Mouse (Mus musculus) midbrain, embryonic 13.5 days (tissue): ENCODE data around the gene 1700012B07Rik. TPM values are rescaled to one million over a fixed set of nuclear protein-coding genes. Genes with fewer than 3 reads are reported as not detected.

Experiments used
- ATAC-seq: fragments of 200-750 bp; cut with Nextera tagmentation; 2 replicates; pipeline ENCODE4 v1.8.0; 2017; ENCODE audit warnings: mild to moderate bottlenecking, moderate TSS enrichment, moderate library complexity
- H3K27ac ChIP-seq: fragments of 300-500 bp; sonication (generic); 2 replicates; pipeline ENCODE4 v1.5.1; 2015; ENCODE audit warnings: inconsistent platforms, mild to moderate bottlenecking, moderate library complexity
- H3K27me3 ChIP-seq: fragments of 300-500 bp; sonication (generic); 2 replicates; pipeline ENCODE4 v1.6.1; 2015; ENCODE audit warnings: mild to moderate bottlenecking, inconsistent platforms
- H3K36me3 ChIP-seq: fragments of 300-500 bp; sonication (generic); 2 replicates; pipeline ENCODE4 v1.6.1; 2015; ENCODE audit warnings: mild to moderate bottlenecking, inconsistent platforms
- H3K4me1 ChIP-seq: fragments of 300-500 bp; sonication (generic); replicated peaks from 2 replicates; pipeline ENCODE4 v1.6.1; 2015; ENCODE audit warnings: inconsistent platforms
- H3K4me2 ChIP-seq: fragments of 300-500 bp; sonication (generic); replicated peaks from 2 replicates; pipeline ENCODE4 v1.6.1; 2015; ENCODE audit warnings: moderate library complexity, mild to moderate bottlenecking, inconsistent platforms
- H3K4me3 ChIP-seq: fragments of 300-500 bp; sonication (generic); replicated peaks from 2 replicates; pipeline ENCODE4 v1.5.1; 2015; ENCODE audit warnings: mild to moderate bottlenecking, inconsistent platforms
- H3K9ac ChIP-seq: fragments of 300-500 bp; sonication (generic); replicated peaks from 2 replicates; pipeline ENCODE4 v1.6.1; 2015; ENCODE audit warnings: mild to moderate bottlenecking, inconsistent platforms
- H3K9me3 ChIP-seq: fragments of 300-500 bp; sonication (generic); 2 replicates; pipeline ENCODE4 v1.6.1; 2016; ENCODE audit warnings: mild to moderate bottlenecking, inconsistent platforms
- WGBS: fragments of 180-500 bp; shearing (Covaris S2); methylation state at CpG from one replicate; pipeline ENCODE4 v1.1.7; 2015; 5-methylcytosine and 5-hydroxymethylcytosine counted together
- polyA plus RNA-seq: library from polyadenylated mRNA; unstranded; fragments of >200 nt; fragmentation: Nextera tagmentation; extraction: Ambion mirVana; gene quantifications from 2 replicates; pipeline ENCODE4 v1.2.1, GENCODE M21; 2015

Gene 1700012B07Rik
- polyA plus RNA-seq, 1 experiment from 2014 or later: not detected

- no peak overlapping the region for H3K4me3 ChIP-seq
- H3K27me3 ChIP-seq: no peaks in the 10 kb centered on the region
- no peaks in the 10 kb centered on the region for H3K36me3 ChIP-seq
- 82% methylated on average over 5 of the region's 5 CpGs for WGBS
- 0 out of 2 replicates have a peak, but pooled peaks cover 2% of the 10 kb centered on the region for H3K4me1 ChIP-seq
- H3K27ac ChIP-seq: no peak overlapping the region
- H3K9ac ChIP-seq: no peak overlapping the region
- H3K9me3 ChIP-seq: no peaks in the 10 kb centered on the region
- H3K4me2 ChIP-seq: no peak overlapping the region
- ATAC-seq: no peak
Observed at GRCm38 (mm10) chr11:109830368-109830767, 2.5 kb upstream of the 1700012B07Rik start.

- Histone ChIP-seq H3K27me3 (no peaks in the 10 kb centered on the region), H3K4me1 (no peaks in the 10 kb centered on the region), H3K9ac (no peak overlapping the region), H3K36me3 (no peaks in the 10 kb centered on the region), H3K9me3 (no peaks in the 10 kb centered on the region), H3K4me2 (no peak overlapping the region), H3K4me3 (no peak overlapping the region), H3K27ac (no peak overlapping the region)
- no peak for ATAC-seq
- WGBS: 87% methylated on average over 6 of the region's 6 CpGs
Observed at GRCm38 (mm10) chr11:109822280-109822679, 5.6 kb downstream of the 1700012B07Rik start.

GRCm38 (mm10) chr11:109817405-109817804 is 10.4 kb downstream of the 1700012B07Rik start:
- Histone ChIP-seq H3K4me2 (no peak overlapping the region), H3K27ac (no peak overlapping the region), H3K4me3 (no peak overlapping the region), H3K4me1 (no peaks in the 10 kb centered on the region), H3K36me3 (no peaks in the 10 kb centered on the region), H3K9me3 (no peaks in the 10 kb centered on the region), H3K27me3 (no peaks in the 10 kb centered on the region), H3K9ac (no peak overlapping the region)
- no peak for ATAC-seq
- 89% methylated on average over 3 of the region's 3 CpGs for WGBS

GRCm38 (mm10) chr11:109816911-109817310 is 10.9 kb downstream of the 1700012B07Rik start:
- H3K27me3 ChIP-seq: no peaks in the 10 kb centered on the region
- no peak overlapping the region for H3K4me2 ChIP-seq
- H3K4me1 ChIP-seq: no peaks in the 10 kb centered on the region
- H3K4me3 ChIP-seq: no peak overlapping the region
- no peak overlapping the region for H3K27ac ChIP-seq
- no peak overlapping the region for H3K9ac ChIP-seq
- 82% methylated on average over 1 of the region's 1 CpGs for WGBS
- no peaks in the 10 kb centered on the region for H3K36me3 ChIP-seq
- ATAC-seq: no peak
- H3K9me3 ChIP-seq: no peaks in the 10 kb centered on the region

GRCm38 (mm10) chr11:109811721-109812120 is 16.1 kb downstream of the 1700012B07Rik start:
- Histone ChIP-seq H3K27me3 (no peaks in the 10 kb centered on the region), H3K4me1 (no peaks in the 10 kb centered on the region), H3K36me3 (no peaks in the 10 kb centered on the region), H3K9me3 (no peaks in the 10 kb centered on the region), H3K9ac (no peak overlapping the region), H3K27ac (no peak overlapping the region), H3K4me2 (no peak overlapping the region), H3K4me3 (no peak overlapping the region)
- no peak for ATAC-seq
- 79% methylated on average over 2 of the region's 2 CpGs for WGBS

- no peak overlapping the region for H3K4me3 ChIP-seq
- H3K9me3 ChIP-seq: no peaks in the 10 kb centered on the region
- no peak overlapping the region for H3K27ac ChIP-seq
- no peaks in the 10 kb centered on the region for H3K4me1 ChIP-seq
- H3K27me3 ChIP-seq: no peaks in the 10 kb centered on the region
- no peak overlapping the region for H3K4me2 ChIP-seq
- no peak overlapping the region for H3K9ac ChIP-seq
- no peak for ATAC-seq
- H3K36me3 ChIP-seq: no peaks in the 10 kb centered on the region
- WGBS: 73% methylated on average over 4 of the region's 4 CpGs
Observed at GRCm38 (mm10) chr11:109809175-109809855, 18.5 kb downstream of the 1700012B07Rik start.

- no peak for ATAC-seq
- Histone ChIP-seq H3K27me3 (no peaks in the 10 kb centered on the region), H3K9ac (no peak overlapping the region), H3K4me3 (no peak overlapping the region), H3K9me3 (no peaks in the 10 kb centered on the region), H3K27ac (no peak overlapping the region), H3K36me3 (no peaks in the 10 kb centered on the region), H3K4me2 (no peak overlapping the region), H3K4me1 (no peaks in the 10 kb centered on the region)
- WGBS: 57% methylated on average over 1 of the region's 1 CpGs
Observed at GRCm38 (mm10) chr11:109801515-109801914, 26.3 kb downstream of the 1700012B07Rik start.

- Histone ChIP-seq H3K4me1 (no peaks in the 10 kb centered on the region), H3K9ac (no peak overlapping the region), H3K4me2 (no peak overlapping the region), H3K36me3 (no peaks in the 10 kb centered on the region), H3K27ac (no peak overlapping the region), H3K9me3 (no peaks in the 10 kb centered on the region), H3K27me3 (no peaks in the 10 kb centered on the region), H3K4me3 (no peak overlapping the region)
- no peak for ATAC-seq
- WGBS: 94% methylated on average over 6 of the region's 6 CpGs
Observed at GRCm38 (mm10) chr11:109797531-109797930, 30.3 kb downstream of the 1700012B07Rik start.

GRCm38 (mm10) chr11:109795536-109795935 is 32.3 kb downstream of the 1700012B07Rik start:
- Histone ChIP-seq H3K4me1 (no peaks in the 10 kb centered on the region), H3K4me3 (no peak overlapping the region), H3K27me3 (no peaks in the 10 kb centered on the region), H3K9me3 (no peaks in the 10 kb centered on the region), H3K4me2 (no peak overlapping the region), H3K9ac (no peak overlapping the region), H3K27ac (no peak overlapping the region), H3K36me3 (no peaks in the 10 kb centered on the region)
- 93% methylated on average over 2 of the region's 2 CpGs for WGBS
- no peak for ATAC-seq

- Histone ChIP-seq H3K27ac (no peak overlapping the region), H3K4me3 (no peak overlapping the region), H3K9me3 (no peaks in the 10 kb centered on the region), H3K9ac (no peak overlapping the region), H3K4me1 (no peaks in the 10 kb centered on the region), H3K36me3 (no peaks in the 10 kb centered on the region), H3K4me2 (no peak overlapping the region), H3K27me3 (no peaks in the 10 kb centered on the region)
- ATAC-seq: no peak
- WGBS: 94% methylated on average over 4 of the region's 4 CpGs
Observed at GRCm38 (mm10) chr11:109793578-109793977, 34.3 kb downstream of the 1700012B07Rik start.

- no peak overlapping the region for H3K27ac ChIP-seq
- no peak overlapping the region for H3K4me2 ChIP-seq
- no peak overlapping the region for H3K4me3 ChIP-seq
- WGBS: 92% methylated on average over 13 of the region's 13 CpGs
- ATAC-seq: no peak
- no peaks in the 10 kb centered on the region for H3K9me3 ChIP-seq
- H3K36me3 ChIP-seq: no peaks in the 10 kb centered on the region
- no peaks in the 10 kb centered on the region for H3K27me3 ChIP-seq
- no peak overlapping the region for H3K9ac ChIP-seq
- H3K4me1 ChIP-seq: no peaks in the 10 kb centered on the region
Observed at GRCm38 (mm10) chr11:109792401-109792997, 35.3 kb downstream of the 1700012B07Rik start.

- H3K4me2 ChIP-seq: no peak overlapping the region
- H3K9me3 ChIP-seq: no peaks in the 10 kb centered on the region
- WGBS: 94% methylated on average over 2 of the region's 2 CpGs
- no peak overlapping the region for H3K4me3 ChIP-seq
- H3K27ac ChIP-seq: no peak overlapping the region
- no peak overlapping the region for H3K9ac ChIP-seq
- no peaks in the 10 kb centered on the region for H3K4me1 ChIP-seq
- ATAC-seq: no peak
- H3K36me3 ChIP-seq: no peaks in the 10 kb centered on the region
- H3K27me3 ChIP-seq: no peaks in the 10 kb centered on the region
Observed at GRCm38 (mm10) chr11:109791965-109792364, 35.9 kb downstream of the 1700012B07Rik start.

- H3K9me3 ChIP-seq: no peaks in the 10 kb centered on the region
- no peak for ATAC-seq
- 90% methylated on average over 8 of the region's 8 CpGs for WGBS
Observed at GRCm38 (mm10) chr11:109790221-109790620, 37.6 kb downstream of the 1700012B07Rik start.

More at GRCm38 (mm10) chr11:109790221-109790620, 37.6 kb downstream of the 1700012B07Rik start:
- Histone ChIP-seq H3K4me2 (no peak overlapping the region), H3K27me3 (no peaks in the 10 kb centered on the region), H3K36me3 (no peaks in the 10 kb centered on the region), H3K27ac (no peak overlapping the region), H3K4me1 (no peaks in the 10 kb centered on the region), H3K4me3 (no peak overlapping the region), H3K9ac (no peak overlapping the region)
